Mouse (Mus musculus): ENCODE results near the gene Saa1. TPM values are rescaled to one million over a fixed set of nuclear protein-coding genes. Genes with fewer than 3 reads are reported as not detected.
"Not testable (repeated sequence)": the region's sequence is repeated elsewhere in the genome, so short reads cannot be mapped to it uniquely, and the experiment has no call there.

Gene Saa1
- 0.25 TPM in 1 of 2 replicates, not detected in the other for polyA plus RNA-seq (2015; fragmentation: Nextera tagmentation; extraction: Ambion mirVana)

DNA sequence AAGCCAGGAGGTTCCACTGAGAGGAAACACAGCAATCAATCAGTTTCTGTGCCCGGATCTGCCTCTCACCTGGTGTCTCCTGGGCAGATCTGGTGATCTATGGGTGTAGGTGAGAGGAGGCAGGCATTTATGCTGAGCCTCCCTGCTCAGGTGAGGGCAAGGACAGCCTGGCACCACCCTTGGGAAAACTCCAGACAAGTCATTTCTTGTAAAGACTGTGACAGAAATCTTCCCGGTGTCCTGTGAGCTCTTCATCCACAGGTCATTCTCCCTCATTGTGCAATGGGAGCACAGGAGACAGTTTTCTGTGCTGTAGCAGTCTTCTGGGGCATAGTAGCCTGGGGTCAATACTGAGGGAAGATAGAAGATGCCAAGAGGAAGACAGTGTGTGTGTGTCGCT lies at the start of gene Saa1:
Saa1 (minus strand) TSS at position 101 of the 400 bp plus-strand sequence.
- not testable (repeated sequence) for H3K4me3 ChIP-seq (ENCODE audit: low read length); H3K9me3 ChIP-seq (replicated peaks; ENCODE audit: control insufficient read depth, low read length); H3K4me1 ChIP-seq (ENCODE audit: control insufficient read depth, insufficient read depth, low read length); H3K36me3 ChIP-seq (ENCODE audit: control insufficient read depth, insufficient read depth); H3K27ac ChIP-seq (ENCODE audit: low read length); H3K27me3 ChIP-seq (ENCODE audit: control insufficient read depth, insufficient read depth, low read length); ATAC-seq (replicated peaks; ENCODE audit: extremely low read depth, insufficient read depth, low FRiP score); H3K9ac ChIP-seq (ENCODE audit: low read length); H3K4me2 ChIP-seq (ENCODE audit: low read depth, low read length)
- 63% methylated on average over 3 of the region's 3 CpGs for WGBS

DNA sequence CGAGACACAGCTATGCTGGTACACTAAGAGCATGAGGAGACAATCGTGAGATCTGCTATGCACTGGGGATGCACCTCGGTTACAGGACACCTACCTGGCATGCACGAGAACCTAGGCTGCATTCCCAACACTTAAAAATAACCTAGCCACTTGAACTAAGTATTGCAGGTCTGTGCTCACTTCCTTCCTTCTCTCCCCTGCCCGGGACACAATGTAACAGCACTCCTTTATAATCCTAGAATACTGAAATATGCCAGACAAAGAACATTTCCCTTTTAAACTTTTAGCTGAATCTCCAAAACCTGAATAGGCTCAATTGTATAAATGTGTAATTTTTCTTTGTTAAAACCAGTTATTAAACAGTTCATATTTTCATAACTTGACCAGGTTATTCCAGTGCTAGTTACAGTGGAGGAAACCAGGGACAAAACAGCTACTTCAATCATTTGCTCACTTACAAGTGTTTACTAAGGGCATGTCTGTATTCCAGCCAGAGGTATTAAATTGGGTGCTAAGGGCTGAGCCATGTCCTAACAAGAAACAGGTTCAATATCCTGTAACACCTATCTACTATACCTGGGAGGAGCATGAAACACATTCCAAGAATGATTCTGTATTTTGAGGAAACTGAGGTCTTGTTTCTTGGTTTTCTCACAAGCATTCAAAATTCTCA lies 46.5 kb upstream of the Saa1 start:
- no peak overlapping the region for H3K9ac ChIP-seq (ENCODE audit: low read length)
- WGBS, result 78% methylated on average over 5 of the region's 5 CpGs
- no peak overlapping the region for H3K4me2 ChIP-seq (ENCODE audit: low read depth, low read length)
- peaks cover 22% of the 10 kb centered on the region for H3K36me3 ChIP-seq (ENCODE audit: control insufficient read depth, insufficient read depth)
- ATAC-seq (replicated peaks; ENCODE audit: extremely low read depth, insufficient read depth, low FRiP score), result no peak
- H3K4me1 ChIP-seq (ENCODE audit: control insufficient read depth, insufficient read depth, low read length), result no peaks in the 10 kb centered on the region
- H3K9me3 ChIP-seq (replicated peaks; ENCODE audit: control insufficient read depth, low read length), result no peaks in the 10 kb centered on the region
- no peaks in the 10 kb centered on the region for H3K27me3 ChIP-seq (ENCODE audit: control insufficient read depth, insufficient read depth, low read length)
- no peak overlapping the region for H3K4me3 ChIP-seq (ENCODE audit: low read length)
- no peak overlapping the region for H3K27ac ChIP-seq (ENCODE audit: low read length)

DNA sequence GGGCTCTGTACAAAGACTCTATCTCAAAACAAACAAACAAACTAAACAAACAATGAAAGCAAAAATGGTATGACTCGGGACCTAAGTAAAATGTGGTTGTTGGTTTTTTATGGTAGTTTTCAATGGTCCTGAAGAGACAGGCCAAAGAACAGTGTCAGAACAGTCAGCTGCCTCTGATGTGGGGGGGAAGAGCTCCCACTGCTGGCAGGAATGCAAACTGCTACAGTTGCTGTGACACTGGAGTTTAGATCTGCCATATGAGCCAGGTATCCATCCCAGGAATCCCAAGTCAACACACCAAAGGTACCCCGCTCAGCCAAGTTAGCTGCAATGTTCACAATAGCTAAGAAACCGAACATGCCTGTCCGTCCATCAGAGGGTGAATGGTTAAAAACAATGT lies 27.9 kb upstream of the Saa1 start:
- Histone ChIP-seq H3K27ac (ENCODE audit: low read length) (no peak overlapping the region), H3K9ac (ENCODE audit: low read length) (no peak overlapping the region), H3K9me3 (replicated peaks; ENCODE audit: control insufficient read depth, low read length) (no peaks in the 10 kb centered on the region), H3K4me2 (ENCODE audit: low read depth, low read length) (no peak overlapping the region), H3K27me3 (ENCODE audit: control insufficient read depth, insufficient read depth, low read length) (no peaks in the 10 kb centered on the region), H3K4me3 (ENCODE audit: low read length) (no peak overlapping the region), H3K4me1 (ENCODE audit: control insufficient read depth, insufficient read depth, low read length) (no peaks in the 10 kb centered on the region), H3K36me3 (ENCODE audit: control insufficient read depth, insufficient read depth) (peaks cover 39% of the 10 kb centered on the region)
- no peak for ATAC-seq (replicated peaks; ENCODE audit: extremely low read depth, insufficient read depth, low FRiP score)
- 54% methylated on average over 4 of the region's 4 CpGs for WGBS

DNA sequence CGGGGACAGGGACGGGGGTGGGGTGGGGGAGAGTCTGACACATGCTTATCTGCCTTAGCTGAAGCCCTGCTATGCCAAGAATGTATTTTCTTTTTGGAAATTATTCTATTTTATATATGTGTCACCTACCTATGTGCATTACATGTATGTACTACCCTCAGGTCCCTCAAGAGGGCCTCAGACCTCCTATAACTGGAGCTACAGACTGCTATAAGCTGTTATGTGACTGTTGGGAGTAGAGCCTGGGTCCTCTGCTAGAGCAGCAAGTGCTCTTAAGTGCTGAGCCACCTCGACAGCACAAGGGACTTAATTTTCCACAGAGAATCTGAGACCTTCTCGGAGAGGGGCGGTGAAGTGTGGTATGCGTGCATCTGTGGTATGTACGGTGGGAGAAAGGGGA lies 25.7 kb upstream of the Saa1 start:
- no peak for ATAC-seq (replicated peaks; ENCODE audit: extremely low read depth, insufficient read depth, low FRiP score)
- Histone ChIP-seq H3K27me3 (ENCODE audit: control insufficient read depth, insufficient read depth, low read length) (no peaks in the 10 kb centered on the region), H3K27ac (ENCODE audit: low read length) (no peak overlapping the region), H3K4me3 (ENCODE audit: low read length) (no peak overlapping the region), H3K4me2 (ENCODE audit: low read depth, low read length) (no peak overlapping the region), H3K9ac (ENCODE audit: low read length) (no peak overlapping the region), H3K36me3 (ENCODE audit: control insufficient read depth, insufficient read depth) (peaks cover 43% of the 10 kb centered on the region), H3K4me1 (ENCODE audit: control insufficient read depth, insufficient read depth, low read length) (no peaks in the 10 kb centered on the region), H3K9me3 (replicated peaks; ENCODE audit: control insufficient read depth, low read length) (no peaks in the 10 kb centered on the region)
- 81% methylated on average over 7 of the region's 7 CpGs for WGBS

DNA sequence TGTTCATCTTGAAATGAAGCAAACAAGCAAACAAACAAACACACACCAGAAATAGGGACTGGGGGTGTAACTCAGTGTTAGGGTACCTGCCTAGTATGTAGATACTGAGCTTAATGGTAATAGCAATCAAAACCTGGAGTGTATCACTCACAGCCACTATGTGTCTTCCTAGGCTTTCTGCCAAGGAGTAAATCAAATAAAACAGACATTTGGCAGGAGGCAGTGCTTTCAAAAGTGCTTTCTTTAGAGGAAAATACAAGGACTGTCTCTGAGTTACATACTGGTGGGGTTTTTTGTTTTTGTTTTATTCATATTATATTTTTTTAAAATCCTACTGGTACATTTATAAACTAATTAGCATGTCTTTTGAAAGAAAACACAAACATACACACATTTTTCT lies 24.6 kb upstream of the Saa1 start:
- Histone ChIP-seq H3K4me1 (ENCODE audit: control insufficient read depth, insufficient read depth, low read length) (no peaks in the 10 kb centered on the region), H3K27me3 (ENCODE audit: control insufficient read depth, insufficient read depth, low read length) (no peaks in the 10 kb centered on the region), H3K9me3 (replicated peaks; ENCODE audit: control insufficient read depth, low read length) (no peaks in the 10 kb centered on the region), H3K4me2 (ENCODE audit: low read depth, low read length) (no peak overlapping the region), H3K4me3 (ENCODE audit: low read length) (no peak overlapping the region), H3K9ac (ENCODE audit: low read length) (no peak overlapping the region), H3K36me3 (ENCODE audit: control insufficient read depth, insufficient read depth) (peaks cover 44% of the 10 kb centered on the region), H3K27ac (ENCODE audit: low read length) (no peak overlapping the region)
- no peak for ATAC-seq (replicated peaks; ENCODE audit: extremely low read depth, insufficient read depth, low FRiP score)

DNA sequence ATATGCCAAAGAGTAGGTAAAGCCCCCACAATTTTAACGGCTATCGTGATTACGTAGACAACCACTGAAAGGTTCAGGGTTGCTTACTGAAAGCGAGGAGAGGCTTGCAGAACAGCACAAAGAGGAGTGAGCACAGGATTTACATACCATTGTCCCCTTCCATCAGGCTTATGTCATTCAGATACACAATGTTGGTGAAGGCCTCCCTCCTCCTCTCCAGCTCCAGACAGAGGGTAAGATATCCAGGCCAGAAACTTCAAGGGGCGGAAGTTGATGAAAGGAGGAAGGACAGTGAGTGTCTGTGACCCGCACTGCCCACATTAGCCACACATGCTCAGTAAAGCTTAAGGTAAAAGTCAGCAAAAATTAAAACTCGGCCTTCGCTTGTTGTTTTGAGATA lies 21.9 kb upstream of the Saa1 start:
- Histone ChIP-seq H3K9me3 (replicated peaks; ENCODE audit: control insufficient read depth, low read length) (no peaks in the 10 kb centered on the region), H3K4me1 (ENCODE audit: control insufficient read depth, insufficient read depth, low read length) (no peaks in the 10 kb centered on the region), H3K9ac (ENCODE audit: low read length) (no peak overlapping the region), H3K27me3 (ENCODE audit: control insufficient read depth, insufficient read depth, low read length) (no peaks in the 10 kb centered on the region), H3K36me3 (ENCODE audit: control insufficient read depth, insufficient read depth) (peaks cover 46% of the 10 kb centered on the region), H3K4me2 (ENCODE audit: low read depth, low read length) (no peak overlapping the region), H3K4me3 (ENCODE audit: low read length) (no peak overlapping the region), H3K27ac (ENCODE audit: low read length) (no peak overlapping the region)
- ATAC-seq (replicated peaks; ENCODE audit: extremely low read depth, insufficient read depth, low FRiP score), result no peak
- 88% methylated on average over 8 of the region's 8 CpGs for WGBS

DNA sequence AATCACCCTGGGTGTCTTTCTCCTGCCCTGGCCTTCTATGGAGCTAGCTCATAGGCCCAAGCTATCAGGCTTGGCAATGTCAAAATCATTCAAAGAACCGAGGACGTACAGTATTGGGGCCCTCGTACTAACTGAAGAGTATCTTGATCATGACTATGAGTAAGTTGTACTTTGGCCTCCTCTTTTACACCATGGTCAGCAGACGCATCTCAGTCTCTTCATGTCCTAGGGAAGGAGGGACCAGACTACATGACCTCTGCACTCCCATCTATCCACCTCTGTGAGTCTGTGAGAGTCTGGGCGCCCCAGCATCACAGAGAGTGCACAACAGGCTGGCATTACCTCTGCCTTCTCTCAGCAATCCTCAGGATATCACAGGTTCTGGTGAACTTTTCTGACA lies 19.8 kb upstream of the Saa1 start:
- Histone ChIP-seq H3K27me3 (ENCODE audit: control insufficient read depth, insufficient read depth, low read length) (no peaks in the 10 kb centered on the region), H3K4me1 (ENCODE audit: control insufficient read depth, insufficient read depth, low read length) (no peaks in the 10 kb centered on the region), H3K4me2 (ENCODE audit: low read depth, low read length) (no peak overlapping the region), H3K27ac (ENCODE audit: low read length) (no peak overlapping the region), H3K9me3 (replicated peaks; ENCODE audit: control insufficient read depth, low read length) (no peaks in the 10 kb centered on the region), H3K4me3 (ENCODE audit: low read length) (no peak overlapping the region), H3K36me3 (ENCODE audit: control insufficient read depth, insufficient read depth) (peaks cover 26% of the 10 kb centered on the region), H3K9ac (ENCODE audit: low read length) (no peak overlapping the region)
- WGBS, result 90% methylated on average over 5 of the region's 5 CpGs
- no peak for ATAC-seq (replicated peaks; ENCODE audit: extremely low read depth, insufficient read depth, low FRiP score)

DNA sequence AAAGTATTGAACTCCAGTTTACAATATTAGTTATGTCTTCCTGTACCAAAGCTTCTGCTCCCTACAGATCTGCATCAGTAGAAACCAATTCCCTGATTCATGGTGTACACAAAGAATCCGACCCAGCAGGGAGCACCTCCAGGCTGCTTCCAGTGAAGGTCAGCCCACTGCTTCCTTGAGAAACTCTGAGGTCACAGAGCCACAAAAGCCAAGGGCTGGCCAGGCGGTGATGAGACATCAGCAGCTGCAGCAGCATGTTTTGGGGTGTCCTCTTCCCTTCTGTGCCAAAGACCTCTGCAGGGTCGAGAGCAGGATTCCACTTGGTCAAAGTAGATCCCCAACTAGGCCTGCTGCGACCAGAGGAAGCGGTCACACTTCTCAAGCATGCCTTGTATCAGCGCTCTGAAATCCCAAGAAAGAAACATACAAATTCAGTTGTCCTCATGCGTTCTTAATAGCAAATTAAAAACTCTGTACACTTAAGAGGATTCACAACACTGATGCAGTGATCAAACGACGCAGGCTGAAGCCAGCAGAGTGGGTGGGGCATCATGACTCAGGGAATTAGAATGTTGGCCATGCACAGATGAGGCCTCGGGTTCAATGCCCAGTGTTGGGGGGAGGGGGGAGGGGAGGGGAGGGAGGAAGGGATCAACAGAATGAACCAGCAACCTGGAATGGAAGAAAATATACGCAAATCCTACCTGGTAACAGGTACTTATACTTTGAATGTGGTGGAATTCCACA lies 18.4 kb upstream of the Saa1 start:
- H3K9me3 ChIP-seq (replicated peaks; ENCODE audit: control insufficient read depth, low read length), result no peaks in the 10 kb centered on the region
- no peaks in the 10 kb centered on the region for H3K27me3 ChIP-seq (ENCODE audit: control insufficient read depth, insufficient read depth, low read length)
- no peak overlapping the region for H3K27ac ChIP-seq (ENCODE audit: low read length)
- whole genome bisulfite sequencing, result 68% methylated on average over 11 of the region's 11 CpGs
- no peak for ATAC-seq (replicated peaks; ENCODE audit: extremely low read depth, insufficient read depth, low FRiP score)
- no peaks in the 10 kb centered on the region for H3K4me1 ChIP-seq (ENCODE audit: control insufficient read depth, insufficient read depth, low read length)
- H3K4me3 ChIP-seq (ENCODE audit: low read length), result no peak overlapping the region
- no peak overlapping the region for H3K9ac ChIP-seq (ENCODE audit: low read length)
- H3K4me2 ChIP-seq (ENCODE audit: low read depth, low read length), result no peak overlapping the region
- peaks cover 24% of the 10 kb centered on the region for H3K36me3 ChIP-seq (ENCODE audit: control insufficient read depth, insufficient read depth)

DNA sequence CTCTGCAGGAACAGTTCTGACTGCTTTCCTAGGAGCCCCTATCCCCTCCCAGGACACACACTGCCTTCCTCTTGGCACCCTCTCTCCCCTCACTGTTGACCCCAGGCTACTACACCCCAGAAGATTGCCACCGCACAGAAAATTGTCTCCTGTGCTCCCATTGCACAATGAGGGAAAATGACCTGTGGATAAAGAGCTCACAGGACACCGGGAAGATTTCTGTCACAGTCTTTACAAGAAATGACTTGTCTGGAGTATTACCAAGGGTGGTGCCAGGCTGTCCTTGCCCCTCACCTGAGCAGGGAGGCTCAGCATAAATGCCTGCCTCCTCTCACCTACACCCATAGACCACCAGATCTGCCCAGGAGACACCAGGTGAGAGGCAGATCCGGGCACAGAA lies 8.7 kb upstream of the Saa1 start, which contains the start of gene Saa2:
Saa2 (plus strand) TSS at position 301 of the 400 bp plus-strand sequence.
- Histone ChIP-seq H3K9ac (ENCODE audit: low read length) (no peak within 1 kb of the TSS), H3K27me3 (ENCODE audit: control insufficient read depth, insufficient read depth, low read length) (no peaks in the 10 kb centered on the region), H3K9me3 (replicated peaks; ENCODE audit: control insufficient read depth, low read length) (no peaks in the 10 kb centered on the region), H3K36me3 (ENCODE audit: control insufficient read depth, insufficient read depth) (no peaks in the 10 kb centered on the region), H3K27ac (ENCODE audit: low read length) (no peak within 1 kb of the TSS), H3K4me1 (ENCODE audit: control insufficient read depth, insufficient read depth, low read length) (no peaks in the 10 kb centered on the region), H3K4me3 (ENCODE audit: low read length) (no peak within 1 kb of the TSS), H3K4me2 (ENCODE audit: low read depth, low read length) (no peak within 1 kb of the TSS)
- no peak for ATAC-seq (replicated peaks; ENCODE audit: extremely low read depth, insufficient read depth, low FRiP score)
- WGBS, result 59% methylated on average over 3 of the region's 3 CpGs
